Mouse (Mus musculus) kidney, postnatal 0 days (tissue): ENCODE measurements around the gene Rpl26. TPM values are rescaled to one million over a fixed set of nuclear protein-coding genes. Genes with fewer than 3 reads are reported as not detected.

Experiments
- ATAC-seq: fragments of 200-750 bp; cut with Nextera tagmentation; replicated peaks from 2 replicates; pipeline ENCODE4 v1.8.0; 2017; ENCODE audit warnings: low read depth, moderate number of reproducible peaks, moderate TSS enrichment, moderate library complexity; ENCODE audit not compliant: low FRiP score
- DNase-seq: peaks from one replicate; pipeline ENCODE4 v3.0.0-alpha.2; 2016; ENCODE audit warnings: low spot score
- H3K27ac ChIP-seq: fragments of 300-500 bp; sonication (generic); 2 replicates; pipeline ENCODE4 v1.5.1; 2014; ENCODE audit warnings: mild to moderate bottlenecking
- H3K27me3 ChIP-seq: fragments of 300-500 bp; sonication (generic); 2 replicates; pipeline ENCODE4 v1.6.1; 2014; ENCODE audit warnings: low read length, mixed read lengths; ENCODE audit not compliant: insufficient read depth
- H3K36me3 ChIP-seq: fragments of 300-500 bp; sonication (generic); 2 replicates; pipeline ENCODE4 v1.6.1; 2014; ENCODE audit warnings: low read length, mixed read lengths; ENCODE audit not compliant: insufficient read depth
- H3K4me1 ChIP-seq: fragments of 300-500 bp; sonication (generic); replicated peaks from 2 replicates; pipeline ENCODE4 v1.6.1; 2014; ENCODE audit warnings: antibody characterized with exemption, low read length, mixed read lengths; ENCODE audit not compliant: insufficient read depth
- H3K4me2 ChIP-seq: fragments of 300-500 bp; sonication (generic); 2 replicates; pipeline ENCODE4 v1.6.1; 2014; ENCODE audit warnings: mild to moderate bottlenecking, low read length, moderate library complexity, mixed read lengths
- H3K4me3 ChIP-seq: fragments of 300-500 bp; sonication (generic); replicated peaks from 2 replicates; pipeline ENCODE4 v1.5.1; 2014; ENCODE audit warnings: low read depth, low read length
- H3K9ac ChIP-seq: fragments of 300-500 bp; sonication (generic); 2 replicates; pipeline ENCODE4 v1.6.1; 2014; ENCODE audit warnings: low read depth, low read length
- H3K9me3 ChIP-seq: fragments of 300-500 bp; sonication (generic); replicated peaks from 2 replicates; pipeline ENCODE4 v1.6.1; 2016; ENCODE audit warnings: low read length, inconsistent platforms, mixed read lengths
- CTCF ChIP-seq: IDR thresholded peaks from 2 replicates; pipeline ENCODE4 v1.5.1; 2016; ENCODE audit warnings: antibody characterized with exemption, low read depth, mild to moderate bottlenecking, moderate library complexity
- WGBS: fragments of 180-500 bp; shearing (Covaris S2); extraction: QIAGEN DNeasy Blood & Tissue Kit; methylation state at CpG from one replicate; pipeline ENCODE4 v1.1.7; 2014; 5-methylcytosine and 5-hydroxymethylcytosine counted together
- polyA plus RNA-seq: library from polyadenylated mRNA; unstranded; fragments of >200 nt; fragmentation: Nextera tagmentation; extraction: Ambion mirVana; gene quantifications from 2 replicates; pipeline ENCODE4 v1.2.1, GENCODE M21; 2015

Rpl26 gene
- polyA plus RNA-seq, 1 experiment from 2014 or later: 1,312 TPM

GRCm38 (mm10) chr11:68893911-68894464 lies 7.4 kb upstream of the Rpl26 start:
- Histone ChIP-seq H3K4me3 (no peak overlapping the region), H3K4me1 (no peaks in the 10 kb centered on the region), H3K9me3 (no peaks in the 10 kb centered on the region), H3K27me3 (no peaks in the 10 kb centered on the region; the same call in 1 of the 2 replicates), H3K36me3 (no peaks in the 10 kb centered on the region), H3K27ac (no peak overlapping the region), H3K4me2 (no peak overlapping the region), H3K9ac (no peak overlapping the region)
- 66% methylated on average over 12 of the region's 12 CpGs for WGBS
- no peak for TF ChIP-seq CTCF
- DNase-seq (no peak), ATAC-seq (no peak)

- Histone ChIP-seq H3K4me3 (no peak overlapping the region), H3K27me3 (no peaks in the 10 kb centered on the region), H3K27ac (no peak overlapping the region), H3K9me3 (no peaks in the 10 kb centered on the region), H3K4me1 (no peaks in the 10 kb centered on the region), H3K9ac (no peak overlapping the region), H3K4me2 (no peak overlapping the region), H3K36me3 (no peaks in the 10 kb centered on the region)
- ATAC-seq (no peak), DNase-seq (no peak)
- 94% methylated on average over 5 of the region's 5 CpGs for WGBS
- TF ChIP-seq CTCF: no peak
These were observed 5.1 kb upstream of the Rpl26 start for GRCm38 (mm10) chr11:68896247-68896646.

GRCm38 (mm10) chr11:68897120-68897519 lies 4.3 kb upstream of the Rpl26 start:
- Histone ChIP-seq H3K4me1 (no peaks in the 10 kb centered on the region), H3K4me2 (no peak overlapping the region), H3K4me3 (no peak overlapping the region), H3K27ac (no peak overlapping the region), H3K9ac (no peak overlapping the region), H3K36me3 (no peaks in the 10 kb centered on the region), H3K27me3 (no peaks in the 10 kb centered on the region), H3K9me3 (no peaks in the 10 kb centered on the region)
- DNase-seq (peak; percentile 54), ATAC-seq (no peak)
- TF ChIP-seq CTCF: peak; percentile 85
- 58% methylated on average over 4 of the region's 4 CpGs for WGBS

- no peak overlapping the region for H3K4me2 ChIP-seq
- ATAC-seq (no peak), DNase-seq (no peak)
- no peaks in the 10 kb centered on the region for H3K27me3 ChIP-seq
- H3K9ac ChIP-seq: no peak overlapping the region
- 0 out of 2 replicates have a peak, but pooled peaks cover under 1% of the 10 kb centered on the region for H3K36me3 ChIP-seq
- H3K27ac ChIP-seq: no peak overlapping the region
- no peak overlapping the region for H3K4me3 ChIP-seq
- WGBS: 66% methylated on average over 6 of the region's 6 CpGs
- no peaks in the 10 kb centered on the region for H3K9me3 ChIP-seq
- peaks cover 5% of the 10 kb centered on the region for H3K4me1 ChIP-seq
- TF ChIP-seq CTCF: no peak
These were observed 3.5 kb upstream of the Rpl26 start for GRCm38 (mm10) chr11:68897838-68898237.

- Histone ChIP-seq H3K27ac (no peak overlapping the region), H3K4me1 (peaks cover 5% of the 10 kb centered on the region), H3K9ac (no peak overlapping the region), H3K36me3 (peaks cover 10% of the 10 kb centered on the region), H3K4me3 (no peak overlapping the region), H3K27me3 (no peaks in the 10 kb centered on the region), H3K9me3 (no peaks in the 10 kb centered on the region), H3K4me2 (no peak overlapping the region)
- ATAC-seq (no peak), DNase-seq (no peak)
- TF ChIP-seq CTCF: no peak
- WGBS: 86% methylated on average over 6 of the region's 6 CpGs
These were observed 2.6 kb upstream of the Rpl26 start for GRCm38 (mm10) chr11:68898790-68899189.

- no peak overlapping the region for H3K9ac ChIP-seq
- no peaks in the 10 kb centered on the region for H3K9me3 ChIP-seq
- peaks cover 5% of the 10 kb centered on the region for H3K4me1 ChIP-seq
- DNase-seq (no peak), ATAC-seq (no peak)
- H3K4me2 ChIP-seq: no peak overlapping the region
- no peak overlapping the region for H3K4me3 ChIP-seq
- 79% methylated on average over 8 of the region's 8 CpGs for WGBS
- peaks cover 17% of the 10 kb centered on the region for H3K36me3 ChIP-seq
- no peaks in the 10 kb centered on the region for H3K27me3 ChIP-seq
- no peak for TF ChIP-seq CTCF
- H3K27ac ChIP-seq: no peak overlapping the region
These were observed 1.6 kb upstream of the Rpl26 start for GRCm38 (mm10) chr11:68899815-68900214.
